Mouse (Mus musculus): ENCODE data around the gene Taar7f. TPM values are rescaled to one million over a fixed set of nuclear protein-coding genes. Genes with fewer than 3 reads are reported as not detected.

The Taar7f gene
- polyA plus RNA-seq (2017; shearing (Covaris generic)): not detected

DNA sequence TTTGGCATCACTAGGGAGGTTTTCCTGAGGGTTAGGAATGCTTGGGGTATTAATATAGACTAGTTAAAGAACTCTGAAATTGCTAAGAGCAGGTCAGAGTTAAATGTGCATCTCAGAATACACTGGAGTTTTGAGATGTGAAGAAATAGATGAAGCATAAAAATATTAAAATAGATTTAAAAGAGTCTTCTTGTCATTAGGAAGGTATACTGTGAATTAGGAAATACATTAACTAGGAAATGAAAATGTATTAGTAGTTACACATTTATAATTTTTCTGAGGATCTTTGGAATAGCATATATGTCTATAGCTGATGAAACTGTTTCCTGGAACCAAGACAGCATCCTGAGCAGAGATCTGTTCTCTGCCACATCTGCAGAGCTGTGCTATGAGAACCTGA is at the start of gene Taar7f:
Gene Taar7f, plus strand, starts transcription at position 301 of the 400 bp plus-strand sequence.

DNA sequence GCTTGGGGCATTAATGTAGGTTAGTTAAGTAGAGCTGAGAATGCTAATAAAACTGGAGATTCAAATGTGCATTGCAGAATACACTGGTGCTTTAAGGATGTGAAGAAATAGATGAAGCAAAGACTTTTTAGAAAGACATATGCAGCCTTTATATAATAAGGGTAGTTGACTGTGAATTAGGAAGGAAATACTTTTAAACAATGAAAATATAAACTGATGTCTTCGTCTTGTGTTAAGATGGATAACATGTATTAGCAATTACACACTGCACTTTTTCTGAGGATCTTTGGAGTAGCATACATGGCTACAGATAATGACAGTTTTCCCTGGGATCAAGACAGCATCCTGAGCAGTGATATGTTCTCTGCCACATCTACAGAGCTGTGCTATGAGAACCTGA is 49.7 kb upstream of the Taar7f start, which contains the start of gene Taar7b:
Gene Taar7b, plus strand, starts transcription at position 301 of the 400 bp plus-strand sequence.

DNA sequence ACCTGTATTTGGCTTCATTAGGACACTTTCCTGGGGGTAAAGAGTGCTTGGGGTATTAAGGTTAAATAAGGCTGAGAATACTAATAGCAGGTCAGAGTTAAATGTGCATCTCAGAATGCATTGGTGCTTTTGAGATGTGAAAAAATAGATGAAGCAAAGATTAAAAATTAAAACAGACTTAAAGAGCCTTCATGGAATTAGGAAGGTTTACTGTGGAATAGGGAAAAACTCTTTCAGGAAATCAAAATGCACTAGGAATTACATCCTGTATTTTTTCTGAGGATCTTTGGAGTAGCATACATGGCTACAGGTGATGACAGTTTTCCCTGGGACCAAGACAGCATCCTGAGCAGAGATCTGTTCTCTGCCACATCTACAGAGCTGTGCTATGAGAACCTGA is 22.4 kb upstream of the Taar7f start, which contains the start of gene Taar7d:
Gene Taar7d, plus strand, starts transcription at position 301 of the 400 bp plus-strand sequence.

DNA sequence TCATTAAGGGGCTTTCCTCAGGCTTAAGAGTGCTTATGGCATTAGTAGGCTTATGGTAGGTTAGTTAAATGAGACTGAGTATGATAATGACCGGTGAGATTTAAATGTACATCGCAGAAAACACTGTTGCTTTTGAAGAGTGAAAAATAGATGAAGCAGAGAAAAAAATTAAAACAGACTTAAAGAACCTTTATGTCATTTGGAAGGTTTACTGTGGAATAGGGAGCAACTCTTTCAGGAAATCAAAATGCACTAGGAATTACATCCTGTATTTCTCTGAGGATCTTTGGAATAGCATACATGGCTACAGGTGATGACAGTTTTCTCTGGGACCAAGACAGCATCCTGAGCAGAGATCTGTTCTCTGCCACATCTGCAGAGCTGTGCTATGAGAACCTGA is 12.0 kb upstream of the Taar7f start, which contains the start of gene Taar7e:
Gene Taar7e, plus strand, starts transcription at position 301 of the 400 bp plus-strand sequence.

DNA sequence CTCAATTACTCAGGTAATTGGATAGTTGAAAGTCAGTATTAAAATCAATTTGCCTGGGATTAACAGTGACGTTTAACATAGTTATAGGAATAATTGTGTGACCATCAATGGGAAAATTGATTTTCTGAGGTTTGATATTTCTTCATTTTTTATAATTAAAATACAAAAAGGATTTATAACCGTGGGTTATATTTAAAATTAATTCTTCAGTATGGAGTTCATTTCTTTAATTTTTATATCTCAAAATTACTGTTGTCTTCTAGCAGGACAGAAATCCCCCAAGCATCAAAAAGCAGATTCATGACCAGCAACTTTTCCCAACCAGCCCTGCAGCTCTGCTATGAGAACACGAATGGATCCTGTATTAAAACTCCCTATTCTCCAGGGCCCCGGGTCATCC is 26.9 kb downstream of the Taar7f start, which contains the start of gene Taar8a:
Gene Taar8a, plus strand, starts transcription at position 301 of the 400 bp plus-strand sequence.

DNA sequence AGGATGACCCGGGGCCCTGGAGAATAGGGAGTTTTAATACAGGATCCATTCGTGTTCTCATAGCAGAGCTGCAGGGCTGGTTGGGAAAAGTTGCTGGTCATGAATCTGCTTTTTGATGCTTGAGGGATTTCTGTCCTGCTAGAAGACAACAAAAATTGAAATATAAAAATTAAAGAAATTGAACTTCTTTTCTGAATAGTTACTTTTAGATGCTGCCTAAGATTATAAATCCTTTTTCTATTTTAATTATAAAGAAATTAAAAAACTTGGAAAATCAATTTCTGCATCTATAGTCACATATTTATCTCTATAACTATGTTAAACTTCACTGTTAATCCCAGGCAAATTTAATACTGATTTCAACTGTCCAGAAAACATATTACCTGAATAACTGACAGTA is 42.9 kb downstream of the Taar7f start, which contains the start of gene Taar8b:
Gene Taar8b, minus strand, starts transcription at position 101 of the 400 bp plus-strand sequence.

Other genes starting within 250 kb of the Taar7f start
- gene Vnn3, start 198.0 kb upstream of the Taar7f start, polyA plus RNA-seq (2017; shearing (Covaris generic)): not detected
- gene Vnn1, start 154.8 kb upstream of the Taar7f start, polyA plus RNA-seq (2017; shearing (Covaris generic)): not detected
- not detected for gene Taar1, start 129.2 kb upstream of the Taar7f start, polyA plus RNA-seq (2017; shearing (Covaris generic))
- under 1 TPM in 1 of 2 experiments, not detected in 1; 0.34 TPM for gene Taar2, start 110.9 kb upstream of the Taar7f start, polyA plus RNA-seq (2017; shearing (Covaris generic))
- gene Taar3, start 100.0 kb upstream of the Taar7f start, polyA plus RNA-seq (2017; shearing (Covaris generic)): not detected
- not detected for gene Taar4, start 89.0 kb upstream of the Taar7f start, polyA plus RNA-seq (2017; shearing (Covaris generic))
- not detected for gene Taar5, start 78.8 kb upstream of the Taar7f start, polyA plus RNA-seq (2017; shearing (Covaris generic))
- not detected for gene Taar6, start 63.9 kb upstream of the Taar7f start, polyA plus RNA-seq (2017; shearing (Covaris generic))
- gene Taar7a, start 56.0 kb upstream of the Taar7f start, polyA plus RNA-seq (2017; shearing (Covaris generic)): not detected
- gene Taar7b, start 49.6 kb upstream of the Taar7f start, polyA plus RNA-seq (2017; shearing (Covaris generic)): not detected
- gene Taar7d, start 22.3 kb upstream of the Taar7f start, polyA plus RNA-seq (2017; shearing (Covaris generic)): under 1 TPM in 1 of 2 experiments, not detected in 1; 0.22 TPM
- under 1 TPM in 1 of 2 experiments, not detected in 1; 0.53 TPM for gene Taar7e, start 11.9 kb upstream of the Taar7f start, polyA plus RNA-seq (2017; shearing (Covaris generic))
- gene Taar8a, start 27.0 kb downstream of the Taar7f start, polyA plus RNA-seq (2017; shearing (Covaris generic)): not detected
- not detected for gene Taar8b, start 42.8 kb downstream of the Taar7f start, polyA plus RNA-seq (2017; shearing (Covaris generic))
- gene Taar8c, start 52.4 kb downstream of the Taar7f start, polyA plus RNA-seq (2017; shearing (Covaris generic)): not detected
- not detected for gene Taar9, start 60.0 kb downstream of the Taar7f start, polyA plus RNA-seq (2017; shearing (Covaris generic))
- gene Stx7, start 99.8 kb downstream of the Taar7f start, polyA plus RNA-seq (2017; shearing (Covaris generic)): 10 to 100 TPM; 36.0 to 38.5 TPM
- not detected for gene Moxd1, start 174.0 kb downstream of the Taar7f start, polyA plus RNA-seq (2017; shearing (Covaris generic))